Mouse (Mus musculus) kidney, adult 2 months (tissue): ENCODE measurements at regions not wholly inside any gene's neighbourhood (a gene's known extent, or its start where the extent isn't known, plus 50 kb on each side); places are given as distances from the start of the nearest gene placed in this dataset.

ENCODE experiments used
- CTCF ChIP-seq: fragments of 200-500 bp; conservative IDR thresholded peaks from 2 replicates; pipeline ENCODE4 v1.5.1; 2011; ENCODE audit warnings: low read depth, mild to moderate bottlenecking, control low read depth, low read length, moderate library complexity, mixed read lengths; ENCODE audit not compliant: insufficient read depth, insufficient read length
- POLR2A ChIP-seq: fragments of 200-500 bp; IDR thresholded peaks from one replicate; pipeline ENCODE4 v1.6.1; 2011; ENCODE audit warnings: low read depth, low read length, control low read depth

- TF ChIP-seq CTCF (no peak), POLR2A (no peak)
These were observed 983.5 kb downstream of the Slc4a3 start for GRCm38 (mm10) chr1:76529531-76529930.
